Mouse (Mus musculus): Measurements from ENCODE around the gene 9130213A22Rik.

DNA sequence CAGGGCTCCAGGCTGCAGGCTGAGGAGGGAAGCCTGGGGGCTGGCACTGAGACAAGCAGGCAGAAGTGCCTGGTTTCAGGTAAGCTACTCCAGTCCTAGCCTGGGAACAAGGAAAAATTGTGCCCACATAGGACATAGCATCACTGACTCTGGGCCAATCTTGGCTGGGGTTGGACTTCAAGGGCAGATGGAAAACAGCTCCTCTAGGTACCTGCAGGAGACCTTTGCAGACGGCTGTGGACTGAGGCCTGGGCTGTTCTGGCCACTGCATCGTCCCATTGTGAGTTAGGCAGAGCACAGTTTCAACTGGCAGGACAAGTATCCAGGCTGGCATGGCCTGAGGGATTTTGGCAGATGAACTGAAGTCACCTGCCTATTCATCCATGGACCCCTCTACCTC is 16.6 kb downstream of the 9130213A22Rik start:
- TF ChIP-seq CTCF (IDR thresholded peaks at IDR 0.05; ENCODE audit: low read depth) (no peak), EP300 (IDR thresholded peaks at IDR 0.05; ENCODE audit: low read depth) (no peak)
